Mouse (Mus musculus) limb, embryonic 10.5 days (tissue): ENCODE results near the gene Aym1. TPM values are rescaled to one million over a fixed set of nuclear protein-coding genes. Genes with fewer than 3 reads are reported as not detected.
A peak's percentile ranks its signal among the peaks of the same experiment; 100 is the strongest.

Experiments
- DNase-seq: peaks from one replicate; pipeline ENCODE4 v3.0.0-alpha.2; 2017; ENCODE audit warnings: low spot score
- H3K27ac ChIP-seq: fragments of 300-500 bp; sonication (generic); 2 replicates; pipeline ENCODE4 v1.5.1; 2016; ENCODE audit warnings: mild to moderate bottlenecking
- H3K27me3 ChIP-seq: fragments of 300-500 bp; sonication (generic); 2 replicates; pipeline ENCODE4 v1.6.1; 2016; ENCODE audit warnings: low read depth, mild to moderate bottlenecking; ENCODE audit not compliant: poor library complexity, severe bottlenecking
- H3K36me3 ChIP-seq: fragments of 300-500 bp; sonication (generic); 2 replicates; pipeline ENCODE4 v1.6.1; 2016; ENCODE audit warnings: mild to moderate bottlenecking, moderate library complexity
- H3K4me1 ChIP-seq: fragments of 300-500 bp; sonication (generic); 2 replicates; pipeline ENCODE4 v1.6.1; 2016
- H3K4me3 ChIP-seq: fragments of 300-500 bp; sonication (generic); 2 replicates; pipeline ENCODE4 v1.5.1; 2016; ENCODE audit warnings: mild to moderate bottlenecking, moderate library complexity
- H3K9me3 ChIP-seq: fragments of 300-500 bp; sonication (generic); replicated peaks from 2 replicates; pipeline ENCODE4 v1.6.1; 2016; ENCODE audit warnings: mild to moderate bottlenecking
- whole genome bisulfite sequencing: fragments of 180-500 bp; shearing (Covaris S2); methylation state at CpG from one replicate; pipeline ENCODE4 v1.1.7; 2016; 5-methylcytosine and 5-hydroxymethylcytosine counted together
- microRNA-seq: library from miRNA; unstranded; fragments of <30 nt; microRNA quantifications from one replicate; pipeline ENCODE4, GENCODE M21; 2017
- polyA plus RNA-seq: library from polyadenylated mRNA; unstranded; fragments of >200 nt; fragmentation: Nextera tagmentation; extraction: Ambion mirVana; gene quantifications from 2 replicates; pipeline ENCODE4 v1.2.1, GENCODE M21; 2016

Gene Aym1
- polyA plus RNA-seq, 1 experiment from 2014 or later: not detected

DNA sequence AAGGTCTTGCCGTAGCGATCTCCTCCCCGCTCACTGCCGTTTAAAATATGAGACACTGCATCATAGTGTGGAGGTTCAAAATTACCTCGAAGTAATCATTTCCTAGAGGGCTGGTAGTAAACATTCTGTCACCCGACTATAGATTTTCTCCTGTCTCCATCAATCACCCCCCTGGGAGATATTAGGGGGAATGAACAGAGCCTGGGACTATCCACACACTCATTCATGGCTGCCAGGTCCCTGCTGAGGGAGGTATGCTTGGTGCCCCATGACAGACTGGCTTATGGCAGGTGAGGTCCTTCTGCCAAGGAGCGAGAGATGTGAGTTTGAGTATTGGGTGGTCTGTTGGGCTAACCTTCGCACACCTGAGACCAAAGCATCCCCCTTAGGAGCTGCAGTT lies 23.5 kb downstream of the Aym1 start:
- DNase-seq: no peak
- Histone ChIP-seq H3K4me3 (no peak overlapping the region), H3K36me3 (no peaks in the 10 kb centered on the region), H3K9me3 (no peaks in the 10 kb centered on the region), H3K27ac (no peak overlapping the region), H3K4me1 (no peaks in the 10 kb centered on the region), H3K27me3 (no peaks in the 10 kb centered on the region)
- WGBS: 87% methylated on average over 8 of the region's 8 CpGs

- no peak for DNase-seq
- no peak overlapping the region for H3K27ac ChIP-seq
- H3K4me1 ChIP-seq: no peaks in the 10 kb centered on the region
- H3K9me3 ChIP-seq: no peaks in the 10 kb centered on the region
- H3K36me3 ChIP-seq: no peaks in the 10 kb centered on the region
- H3K27me3 ChIP-seq: no peaks in the 10 kb centered on the region
- no peak overlapping the region for H3K4me3 ChIP-seq
- WGBS: 75% methylated on average over 4 of the region's 4 CpGs
Observed at GRCm38 (mm10) chr5:113382580-113382979, 25.5 kb downstream of the Aym1 start.

DNA sequence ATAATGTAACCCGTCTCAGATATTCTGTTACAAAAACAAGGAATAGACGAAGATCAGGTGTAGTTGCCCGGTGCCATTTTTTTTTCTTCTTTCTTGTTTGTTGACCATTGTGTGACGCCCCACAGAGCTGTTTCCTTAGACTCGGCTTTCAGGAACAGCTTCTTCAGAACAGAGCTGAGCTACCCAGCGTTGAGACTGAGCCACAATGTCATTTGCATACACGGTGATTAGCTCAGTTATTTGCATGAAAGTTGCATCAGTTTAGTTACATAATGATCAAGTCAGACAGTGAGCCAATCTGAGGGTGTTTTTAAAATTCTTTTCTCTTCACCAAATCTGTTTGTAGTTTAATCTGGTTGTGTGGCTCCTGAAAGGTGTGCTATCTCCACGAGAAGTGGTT lies 36.7 kb downstream of the Aym1 start:
- H3K27ac ChIP-seq: no peak overlapping the region
- H3K36me3 ChIP-seq: no peaks in the 10 kb centered on the region
- no peak for DNase-seq
- 70% methylated on average over 8 of the region's 8 CpGs for WGBS
- no peak overlapping the region for H3K4me3 ChIP-seq
- H3K9me3 ChIP-seq: no peaks in the 10 kb centered on the region
- H3K27me3 ChIP-seq: no peaks in the 10 kb centered on the region
- H3K4me1 ChIP-seq: peaks cover 18% of the 10 kb centered on the region

- Histone ChIP-seq H3K36me3 (no peaks in the 10 kb centered on the region), H3K4me3 (no peak overlapping the region), H3K4me1 (peaks cover 18% of the 10 kb centered on the region), H3K27me3 (no peaks in the 10 kb centered on the region), H3K9me3 (peaks cover 12% of the 10 kb centered on the region; the same call in 1 of the 2 replicates), H3K27ac (no peak overlapping the region)
- no peak for DNase-seq
- WGBS: 85% methylated on average over 17 of the region's 17 CpGs
Observed at GRCm38 (mm10) chr5:113396286-113396934, 39.3 kb downstream of the Aym1 start.

- Histone ChIP-seq H3K9me3 (peaks cover 12% of the 10 kb centered on the region; the same call in 1 of the 2 replicates), H3K27ac (peak overlapping the region; percentile 46; the same call in 1 of the 2 replicates), H3K27me3 (no peaks in the 10 kb centered on the region), H3K4me3 (no peak overlapping the region), H3K36me3 (no peaks in the 10 kb centered on the region), H3K4me1 (peaks cover 18% of the 10 kb centered on the region)
- peak; percentile 32 for DNase-seq
- WGBS: 67% methylated on average over 17 of the region's 17 CpGs
Observed at GRCm38 (mm10) chr5:113397443-113398317, 40.6 kb downstream of the Aym1 start.

DNA sequence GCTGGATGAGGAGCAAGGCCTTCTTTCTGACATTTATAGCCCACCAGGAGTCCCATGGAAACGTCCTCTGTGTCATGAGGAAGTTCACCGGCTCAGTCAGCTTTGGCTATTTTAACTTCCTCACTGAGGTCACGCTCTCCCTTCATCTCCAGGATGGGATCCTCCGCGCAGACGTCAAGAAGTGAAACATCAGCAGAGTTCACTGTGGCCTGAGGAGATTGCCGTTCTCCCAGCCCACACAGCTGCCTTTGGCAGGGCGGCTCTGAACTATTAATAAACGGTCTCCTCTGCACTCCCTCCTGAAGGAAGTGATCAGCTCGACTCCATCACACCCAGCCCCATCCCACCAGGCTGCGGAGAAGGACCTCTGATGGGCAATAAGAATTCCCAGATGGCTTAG lies 45.6 kb downstream of the Aym1 start:
- Histone ChIP-seq H3K27ac (no peak overlapping the region), H3K27me3 (no peaks in the 10 kb centered on the region), H3K9me3 (peaks cover 12% of the 10 kb centered on the region; the same call in 1 of the 2 replicates), H3K36me3 (no peaks in the 10 kb centered on the region), H3K4me1 (peaks cover 9% of the 10 kb centered on the region), H3K4me3 (no peak overlapping the region)
- WGBS: 64% methylated on average over 11 of the region's 11 CpGs
- DNase-seq: no peak

DNA sequence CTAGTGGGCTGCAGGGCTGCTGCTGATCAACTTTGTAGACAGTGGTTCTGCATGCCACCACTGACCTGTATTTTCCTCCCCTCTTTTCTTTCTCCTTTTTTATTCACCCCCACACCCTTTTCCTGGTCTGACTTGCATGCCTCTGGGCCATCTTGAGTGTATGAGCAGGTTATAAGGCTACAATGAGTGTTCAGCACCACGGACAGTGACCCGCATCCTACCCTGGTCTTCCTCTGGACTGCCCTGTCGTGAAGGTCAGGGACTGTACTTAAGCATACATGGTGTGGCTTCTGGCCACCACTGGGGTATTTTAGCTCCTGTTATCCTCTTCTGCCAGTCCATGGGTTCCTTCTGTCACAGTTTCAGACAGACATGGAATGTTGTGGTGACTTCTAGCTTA lies 50.3 kb downstream of the Aym1 start:
- DNase-seq: peak; percentile 83
- no peak overlapping the region for H3K27ac ChIP-seq
- no peaks in the 10 kb centered on the region for H3K27me3 ChIP-seq
- no peaks in the 10 kb centered on the region for H3K9me3 ChIP-seq
- 1% methylated on average over 3 of the region's 3 CpGs for WGBS
- H3K36me3 ChIP-seq: no peaks in the 10 kb centered on the region
- no peak overlapping the region for H3K4me3 ChIP-seq
- 0 out of 2 replicates have a peak, but pooled peaks cover 3% of the 10 kb centered on the region for H3K4me1 ChIP-seq

Small RNA genes within 50 kb of the gene (microRNA-seq; reads per million reads assigned to microRNA genes)
- gene Mir7229: not detected
- not detected for gene Mir7230

Other genes starting within 250 kb of the Aym1 start
- 2.5 and 2.9 TPM in 2 replicates for gene 2900026A02Rik, start 136.1 kb upstream of the Aym1 start, polyA plus RNA-seq
- not detected in 2 replicates for gene Tmem211, start 130.4 kb upstream of the Aym1 start, polyA plus RNA-seq
- gene Sgsm1, start 46.5 kb upstream of the Aym1 start, polyA plus RNA-seq: 13.4 and 15.1 TPM in 2 replicates
- 1.5 and 2.0 TPM in 2 replicates for gene Wscd2, start 133.0 kb downstream of the Aym1 start, polyA plus RNA-seq